Mouse (Mus musculus) erythroblast, embryonic 14.5 days (primary cell): ENCODE data around the gene Ltb4r1.

Experiments used
- GATA1 ChIP-seq: IDR thresholded peaks from 2 replicates; pipeline ENCODE4 v1.6.1; 2012; ENCODE audit warnings: low read length, inconsistent platforms, mixed read lengths
- TAL1 ChIP-seq: IDR thresholded peaks from 3 replicates; pipeline ENCODE4 v1.6.1; 2012; ENCODE audit warnings: low read length, inconsistent platforms, mixed read lengths

DNA sequence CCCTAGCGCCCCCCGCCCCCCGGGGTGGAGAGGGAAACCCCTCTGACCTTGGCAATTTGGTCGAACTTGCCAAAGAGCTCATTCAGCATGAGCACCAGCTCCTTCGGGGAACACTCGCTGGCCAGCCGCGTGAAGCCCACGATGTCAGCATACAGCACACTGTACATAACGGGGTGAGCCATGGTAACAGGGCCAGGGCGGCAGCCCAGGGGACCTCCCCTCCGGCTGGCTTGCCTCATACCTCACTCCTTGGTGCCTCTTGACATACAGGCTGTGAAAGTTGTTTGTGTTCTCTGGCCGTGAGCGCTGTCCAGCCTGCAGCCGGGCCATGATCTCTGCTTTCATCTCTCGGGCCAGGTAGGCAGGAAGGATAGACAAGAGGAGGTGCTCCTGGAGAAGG is 13.9 kb downstream of the Ltb4r1 start:
- TF ChIP-seq TAL1 (no peak), GATA1 (no peak)
